Mouse (Mus musculus) CD4-positive, CD25-positive, alpha-beta regulatory T cell (primary cell): ENCODE results near the gene Mrpl48. TPM values are rescaled to one million over a fixed set of nuclear protein-coding genes. Genes with fewer than 3 reads are reported as not detected.

Experiments used
- polyA plus RNA-seq: library from polyadenylated mRNA; unstranded; fragments of 100-300 nt; shearing (Covaris generic); gene quantifications from one replicate; pipeline ENCODE4 v1.2.1, GENCODE M21; 2017

Mrpl48 gene
- 56.4 TPM for polyA plus RNA-seq

DNA sequence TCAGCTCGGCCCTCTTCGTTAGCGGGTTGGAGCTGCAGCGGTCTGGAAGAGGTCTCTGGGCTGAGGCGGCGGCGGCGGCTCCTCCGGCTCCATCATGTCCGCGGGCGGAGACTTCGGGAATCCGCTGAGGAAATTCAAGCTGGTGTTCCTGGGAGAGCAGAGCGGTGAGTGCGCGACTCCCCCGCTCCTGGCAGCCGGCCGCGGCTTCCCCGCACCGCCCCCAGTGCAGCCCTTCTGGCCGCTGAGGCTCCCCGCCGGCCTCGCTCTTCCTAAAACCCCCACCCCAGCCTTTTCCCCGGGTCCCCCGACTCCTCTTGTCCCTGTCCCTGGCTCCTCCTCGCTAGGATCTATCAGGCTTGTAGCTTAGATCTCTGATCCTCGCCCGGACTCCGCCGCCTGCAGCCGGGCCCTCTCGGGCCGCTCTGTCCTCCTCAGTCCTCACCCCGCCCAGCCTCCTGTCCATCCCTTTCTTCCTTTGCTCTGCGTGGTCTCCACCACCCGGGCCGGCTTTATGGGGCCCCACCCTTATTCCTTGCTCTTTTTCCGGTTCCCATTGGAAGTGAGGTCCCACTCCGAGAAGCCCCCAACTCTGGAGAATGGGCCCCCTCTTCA is at the start of gene Mrpl48:
Gene Mrpl48 (minus strand): TSS at position 172 of the 612 bp plus-strand sequence.

DNA sequence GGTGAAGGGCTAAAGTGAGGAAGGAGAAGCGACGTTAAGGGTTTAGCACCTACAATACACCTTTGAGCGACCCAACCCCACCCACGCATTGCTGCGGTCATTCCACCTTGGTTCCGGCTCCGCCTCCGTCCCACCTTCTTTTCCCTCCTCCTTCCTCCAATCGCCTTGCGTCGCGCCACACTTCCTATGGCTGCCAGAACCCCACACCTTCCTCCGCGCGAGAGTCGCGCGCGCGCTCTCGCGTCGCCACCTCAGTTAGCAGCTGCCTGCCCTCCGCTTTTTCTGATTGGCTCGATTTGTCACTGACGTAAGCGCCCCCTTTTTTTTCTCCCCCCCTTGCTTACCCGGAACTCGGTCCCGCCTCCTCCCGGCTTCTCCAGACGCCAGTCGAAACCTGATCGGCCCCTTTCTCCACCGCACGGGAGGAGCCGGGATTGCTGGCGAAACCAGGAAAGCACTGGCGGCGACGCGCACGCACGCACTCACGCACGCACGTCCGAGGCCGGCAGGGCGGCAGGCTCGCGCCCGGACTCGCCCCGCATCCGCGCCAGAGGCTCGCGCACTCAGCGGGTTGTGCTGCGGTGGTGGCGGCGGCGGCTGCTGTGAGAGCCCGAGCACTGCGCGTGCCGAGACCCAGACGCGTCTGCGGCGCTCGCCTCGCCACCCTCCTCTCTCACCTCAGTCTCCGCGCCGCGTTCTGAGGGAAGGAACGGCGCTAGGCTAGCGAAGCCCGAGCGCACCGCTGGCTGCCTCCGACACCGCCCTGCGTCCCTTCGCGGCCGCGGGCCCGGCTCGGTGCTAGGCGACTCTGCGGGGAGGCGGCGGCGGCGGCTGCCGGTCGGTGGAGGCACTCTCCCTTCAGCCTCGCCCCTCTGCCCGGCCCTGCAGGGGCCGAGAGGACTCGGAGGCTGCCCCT is 629 bp downstream of the Mrpl48 start, which contains the start of gene Rab6a:
Gene Rab6a (plus strand): TSS at position 197 of the 916 bp plus-strand sequence.

DNA sequence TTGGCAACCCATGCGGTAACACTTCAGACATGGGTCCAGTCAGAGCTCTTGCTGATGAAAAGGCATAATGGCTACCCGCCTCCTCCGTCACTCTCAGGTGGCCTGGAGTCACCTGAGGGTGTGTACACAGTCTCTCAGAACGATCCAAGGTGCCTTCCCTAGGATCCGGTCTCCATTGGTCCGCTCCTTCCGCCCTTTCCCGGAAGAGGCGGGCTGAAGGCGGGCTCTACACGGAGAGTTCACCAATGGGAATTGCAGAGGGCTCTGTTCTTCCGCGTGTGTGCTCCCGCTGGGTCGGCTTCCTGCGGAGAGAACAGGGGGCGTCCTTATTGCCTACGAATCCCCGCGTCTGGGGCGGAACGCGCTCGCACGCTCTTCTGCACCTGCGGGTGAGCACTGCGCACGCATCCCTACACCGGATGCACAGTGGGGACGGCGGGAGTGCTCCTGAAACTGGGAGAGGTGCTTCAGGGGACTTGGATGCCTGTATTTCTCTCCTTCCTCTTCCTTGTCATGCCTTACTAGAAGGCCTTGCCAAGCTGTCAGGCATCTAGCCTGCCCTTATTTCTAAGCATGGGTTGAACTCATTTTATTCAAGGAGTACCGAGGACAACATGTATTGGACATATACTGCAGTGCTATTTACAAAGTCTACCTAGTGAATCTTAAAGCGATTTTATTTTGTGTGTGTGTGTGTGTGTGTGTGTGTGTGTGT is 71.1 kb downstream of the Mrpl48 start, which contains the start of gene Coa4:
Gene Coa4 (plus strand): TSS at position 268 of the 715 bp plus-strand sequence.

DNA sequence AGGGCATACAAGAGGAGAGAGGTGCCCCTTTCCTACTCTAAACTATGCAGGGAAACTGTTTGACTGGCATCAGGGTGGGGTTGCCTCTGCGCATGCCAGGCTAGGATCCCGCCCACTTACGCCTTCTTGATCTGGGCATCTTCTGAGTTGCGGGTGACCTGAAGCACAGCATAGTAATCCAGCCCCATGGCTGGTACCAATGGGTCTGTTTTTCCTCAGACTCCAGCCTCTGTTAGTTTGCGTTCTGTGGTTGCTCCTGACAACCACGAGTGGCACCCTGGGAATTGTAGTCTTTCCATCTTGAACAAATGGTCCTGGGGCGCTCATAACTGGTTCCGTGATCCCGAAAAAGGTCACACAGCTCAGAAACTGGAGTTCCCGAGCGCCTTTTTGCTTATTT is 93.5 kb downstream of the Mrpl48 start, which contains the start of gene Dnajb13:
Gene Dnajb13 (minus strand): TSS at position 388 of the 400 bp plus-strand sequence.

Other genes with a start within 250 kb of the Mrpl48 start
- gene C2cd3, start 236.1 kb downstream of the Mrpl48 start, polyA plus RNA-seq, result 52.9 TPM
- 30.0 TPM for gene Ppme1, start 236.0 kb downstream of the Mrpl48 start, polyA plus RNA-seq
- gene Ucp3, start 135.3 kb downstream of the Mrpl48 start, polyA plus RNA-seq, result 0.12 TPM
- 1,755 TPM for gene Ucp2, start 115.0 kb downstream of the Mrpl48 start, polyA plus RNA-seq
- gene Dnajb13, start 93.3 kb downstream of the Mrpl48 start, polyA plus RNA-seq, result 16.0 TPM
- gene Coa4, start 71.2 kb downstream of the Mrpl48 start, polyA plus RNA-seq, result 19.7 TPM
- gene Rab6a, start 891 bp downstream of the Mrpl48 start, polyA plus RNA-seq, result 55.7 TPM
- 0.22 TPM for gene Plekhb1, start 54.1 kb upstream of the Mrpl48 start, polyA plus RNA-seq
- 17.7 TPM for gene Fam168a, start 98.3 kb upstream of the Mrpl48 start, polyA plus RNA-seq